Mouse (Mus musculus): ENCODE measurements around the gene Nfat5. TPM values are rescaled to one million over a fixed set of nuclear protein-coding genes. Genes with fewer than 3 reads are reported as not detected.

Gene Nfat5
- polyA plus RNA-seq, 2 experiments, result 0.76 to 4.6 TPM

GRCm38 (mm10) chr8:107389557-107389956 is 96.3 kb downstream of the Nfat5 start:
- TF ChIP-seq CTCF (IDR thresholded peaks at IDR 0.05; ENCODE audit: low read depth) (no peak), EP300 (IDR thresholded peaks at IDR 0.05; ENCODE audit: low read depth) (no peak)
- ATAC-seq (ENCODE audit: insufficient read depth) (no peak), DNase-seq (ENCODE audit: low read depth in 3 of 3, low spot score in 3 of 3) (no peak)
- Histone ChIP-seq H3K4me2 (ENCODE audit: low read depth) (no peak overlapping the region), H3K9me3 (ENCODE audit: control insufficient read depth, low read length) (no peaks in the 10 kb centered on the region), H3K27ac (no peak overlapping the region), H3K27me3 (ENCODE audit: control insufficient read depth, insufficient read depth, low read length) (no peaks in the 10 kb centered on the region), H3K36me3 (replicated peaks; ENCODE audit: control insufficient read depth, insufficient read depth, low read depth) (no peaks in the 10 kb centered on the region), H3K4me3 (ENCODE audit: insufficient read depth in 1 of 2, low read depth in 2 of 2, low read length in 2 of 2) (no peak overlapping the region), H3K4me1 (replicated peaks; ENCODE audit: control insufficient read depth in 2 of 2, insufficient read depth in 2 of 2, low read length in 1 of 2) (peaks cover 0 to 6% of the 10 kb centered on the region in 2 experiments; a peak in 2 of 4 replicates), H3K9ac (replicated peaks) (no peak overlapping the region)
- WGBS (ENCODE audit: insufficient replicate concordance), result 82% methylated on average over 8 of the region's 8 CpGs

GRCm38 (mm10) chr8:107390476-107391135 is 97.3 kb downstream of the Nfat5 start:
- Histone ChIP-seq H3K9ac (replicated peaks) (no peak overlapping the region), H3K36me3 (replicated peaks; ENCODE audit: control insufficient read depth, insufficient read depth, low read depth) (no peaks in the 10 kb centered on the region), H3K4me3 (ENCODE audit: insufficient read depth in 1 of 2, low read depth in 2 of 2, low read length in 2 of 2) (no peak overlapping the region), H3K9me3 (ENCODE audit: control insufficient read depth, low read length) (no peaks in the 10 kb centered on the region), H3K27me3 (ENCODE audit: control insufficient read depth, insufficient read depth, low read length) (no peaks in the 10 kb centered on the region), H3K27ac (no peak overlapping the region), H3K4me1 (replicated peaks; ENCODE audit: control insufficient read depth in 2 of 2, insufficient read depth in 2 of 2, low read length in 1 of 2) (peaks cover 0 to 6% of the 10 kb centered on the region in 2 experiments; a peak in 2 of 4 replicates), H3K4me2 (ENCODE audit: low read depth) (no peak overlapping the region)
- 86% methylated on average over 16 of the region's 16 CpGs for WGBS (ENCODE audit: insufficient replicate concordance)
- DNase-seq (ENCODE audit: low read depth in 3 of 3, low spot score in 3 of 3), result no peak
- ATAC-seq (ENCODE audit: insufficient read depth), result no peak
- TF ChIP-seq EP300 (IDR thresholded peaks at IDR 0.05; ENCODE audit: low read depth) (no peak), CTCF (IDR thresholded peaks at IDR 0.05; ENCODE audit: low read depth) (no peak)

GRCm38 (mm10) chr8:107391136-107391516 is 97.9 kb downstream of the Nfat5 start:
- TF ChIP-seq CTCF (IDR thresholded peaks at IDR 0.05; ENCODE audit: low read depth), result no peak
- TF ChIP-seq EP300 (IDR thresholded peaks at IDR 0.05; ENCODE audit: low read depth), result no peak
- 47% methylated on average over 4 of the region's 4 CpGs for WGBS (ENCODE audit: insufficient replicate concordance)
- Histone ChIP-seq H3K4me2 (ENCODE audit: low read depth) (no peak overlapping the region), H3K9ac (replicated peaks) (no peak overlapping the region), H3K9me3 (ENCODE audit: control insufficient read depth, low read length) (no peaks in the 10 kb centered on the region), H3K27me3 (ENCODE audit: control insufficient read depth, insufficient read depth, low read length) (no peaks in the 10 kb centered on the region), H3K36me3 (replicated peaks; ENCODE audit: control insufficient read depth, insufficient read depth, low read depth) (no peaks in the 10 kb centered on the region), H3K4me3 (ENCODE audit: insufficient read depth in 1 of 2, low read depth in 2 of 2, low read length in 2 of 2) (no peak overlapping the region), H3K4me1 (replicated peaks; ENCODE audit: control insufficient read depth in 2 of 2, insufficient read depth in 2 of 2, low read length in 1 of 2) (peaks cover 0 to 2% of the 10 kb centered on the region in 2 experiments; a peak in 2 of 4 replicates), H3K27ac (no peak overlapping the region)
- ATAC-seq (ENCODE audit: insufficient read depth) (no peak), DNase-seq (ENCODE audit: low read depth in 3 of 3, low spot score in 3 of 3) (no peak)

GRCm38 (mm10) chr8:107395397-107395796 is 102.1 kb downstream of the Nfat5 start:
- Histone ChIP-seq H3K27ac (no peak overlapping the region), H3K4me1 (replicated peaks; ENCODE audit: control insufficient read depth in 2 of 2, insufficient read depth in 2 of 2, low read length in 1 of 2) (no peaks in the 10 kb centered on the region), H3K9me3 (ENCODE audit: control insufficient read depth, low read length) (no peaks in the 10 kb centered on the region), H3K4me3 (ENCODE audit: insufficient read depth in 1 of 2, low read depth in 2 of 2, low read length in 2 of 2) (no peak overlapping the region), H3K27me3 (ENCODE audit: control insufficient read depth, insufficient read depth, low read length) (no peaks in the 10 kb centered on the region), H3K9ac (replicated peaks) (no peak overlapping the region), H3K4me2 (ENCODE audit: low read depth) (no peak overlapping the region), H3K36me3 (replicated peaks; ENCODE audit: control insufficient read depth, insufficient read depth, low read depth) (no peaks in the 10 kb centered on the region)
- TF ChIP-seq CTCF (IDR thresholded peaks at IDR 0.05; ENCODE audit: low read depth), result no peak
- TF ChIP-seq EP300 (IDR thresholded peaks at IDR 0.05; ENCODE audit: low read depth), result no peak
- DNase-seq (ENCODE audit: low read depth in 3 of 3, low spot score in 3 of 3), result no peak
- ATAC-seq (ENCODE audit: insufficient read depth), result no peak

GRCm38 (mm10) chr8:107396106-107396670 is 102.9 kb downstream of the Nfat5 start:
- Histone ChIP-seq H3K27ac (no peak overlapping the region), H3K4me3 (ENCODE audit: insufficient read depth in 1 of 2, low read depth in 2 of 2, low read length in 2 of 2) (no peak overlapping the region), H3K4me1 (replicated peaks; ENCODE audit: control insufficient read depth in 2 of 2, insufficient read depth in 2 of 2, low read length in 1 of 2) (no peaks in the 10 kb centered on the region; a peak in 1 of 4 replicates), H3K9ac (replicated peaks) (no peak overlapping the region), H3K27me3 (ENCODE audit: control insufficient read depth, insufficient read depth, low read length) (no peaks in the 10 kb centered on the region), H3K9me3 (ENCODE audit: control insufficient read depth, low read length) (no peaks in the 10 kb centered on the region), H3K36me3 (replicated peaks; ENCODE audit: control insufficient read depth, insufficient read depth, low read depth) (no peaks in the 10 kb centered on the region), H3K4me2 (ENCODE audit: low read depth) (no peak overlapping the region)
- TF ChIP-seq EP300 (IDR thresholded peaks at IDR 0.05; ENCODE audit: low read depth) (no peak), CTCF (IDR thresholded peaks at IDR 0.05; ENCODE audit: low read depth) (no peak)
- DNase-seq (ENCODE audit: low read depth in 3 of 3, low spot score in 3 of 3), result no peak
- no peak for ATAC-seq (ENCODE audit: insufficient read depth)
- 74% methylated on average over 10 of the region's 10 CpGs for WGBS (ENCODE audit: insufficient replicate concordance)
